Mouse (Mus musculus) CH12.LX (cell line): ENCODE measurements around the gene Sec31a. TPM values are rescaled to one million over a fixed set of nuclear protein-coding genes. Genes with fewer than 3 reads are reported as not detected.

ENCODE experiments used
- DNase-seq: peaks from one replicate; pipeline ENCODE4 v3.0.0-alpha.2; 2013; ENCODE audit errors: extremely low read depth
- H3K27ac ChIP-seq: 2 replicates; pipeline ENCODE4 v1.5.1; 2012; ENCODE audit warnings: low read depth, mild to moderate bottlenecking, control low read depth, moderate library complexity; ENCODE audit not compliant: insufficient read depth
- H3K27me3 ChIP-seq: replicated peaks from 2 replicates; pipeline ENCODE3; 2012; ENCODE audit warnings: inconsistent platforms
- H3K36me3 ChIP-seq, 2 experiments: replicated peaks in 1 of 2; 2 replicates each; pipeline versions ENCODE3 to v1.6.1; 2012; ENCODE audit warnings: inconsistent platforms in 1 of 2, low read length in 1 of 2, mild to moderate bottlenecking in 1 of 2, mixed read lengths in 1 of 2, moderate library complexity in 1 of 2; ENCODE audit not compliant: control insufficient read depth in 1 of 2, insufficient read depth in 1 of 2
- H3K4me1 ChIP-seq, 2 experiments: 2 replicates each; pipeline ENCODE4 v1.6.1; 2012; ENCODE audit warnings: inconsistent platforms in 1 of 2, moderate library complexity in 1 of 2; ENCODE audit not compliant: insufficient read depth in 2 of 2, control insufficient read depth in 1 of 2
- H3K4me2 ChIP-seq: 2 replicates; pipeline ENCODE4 v1.6.1; 2012; ENCODE audit warnings: low read depth, mild to moderate bottlenecking, control low read depth; ENCODE audit not compliant: poor library complexity, insufficient read depth, severe bottlenecking
- H3K4me3 ChIP-seq, 3 experiments: fragments of 150-350 bp in 1 of 3; sonication (generic) in 1 of 3; replicated peaks in 1 of 3; 2 replicates each; pipeline versions ENCODE3 to v1.5.1; 2011 to 2012; ENCODE audit warnings: low read depth in 2 of 3, low read length in 2 of 3, mild to moderate bottlenecking in 2 of 3, moderate library complexity in 2 of 3, control low read depth in 1 of 3, improper control_type of control experiment in 1 of 3, inconsistent platforms in 1 of 3, mixed read lengths in 1 of 3; ENCODE audit not compliant: poor library complexity in 1 of 3
- H3K79me2 ChIP-seq: replicated peaks from 2 replicates; pipeline ENCODE4 v1.6.1; 2012; ENCODE audit warnings: mild to moderate bottlenecking, moderate library complexity; ENCODE audit not compliant: control insufficient read depth, poor library complexity, insufficient read depth, severe bottlenecking; ENCODE audit errors: extremely low read depth
- H3K9ac ChIP-seq: 2 replicates; pipeline ENCODE4 v1.6.1; 2012; ENCODE audit warnings: low read depth, mild to moderate bottlenecking, control low read depth, moderate library complexity; ENCODE audit not compliant: insufficient read depth
- H3K9me3 ChIP-seq: replicated peaks from 2 replicates; pipeline ENCODE3; 2012; ENCODE audit warnings: low read length, inconsistent platforms, mixed read lengths
- BHLHE40 ChIP-seq: IDR thresholded peaks from 2 replicates; pipeline ENCODE4 v1.6.1; 2011; ENCODE audit warnings: mild to moderate bottlenecking, low read depth, low read length, improper control_type of control experiment
- CHD1 ChIP-seq: IDR thresholded peaks from 2 replicates; pipeline ENCODE4 v1.6.1; 2012; ENCODE audit warnings: low read depth, low read length, improper control_type of control experiment, inconsistent platforms
- E2F4 ChIP-seq: IDR thresholded peaks from 2 replicates; pipeline ENCODE4 v1.6.1; 2011; ENCODE audit warnings: low read depth, low read length, improper control_type of control experiment; ENCODE audit not compliant: insufficient replicate concordance
- ELF1 ChIP-seq: IDR thresholded peaks from 2 replicates; pipeline ENCODE4 v1.6.1; 2014; ENCODE audit warnings: low read depth, mild to moderate bottlenecking, inconsistent platforms, low read length, improper control_type of control experiment
- ETS1 ChIP-seq: conservative IDR thresholded peaks from 2 replicates; pipeline ENCODE4 v1.6.1; 2012; ENCODE audit warnings: low read depth, mild to moderate bottlenecking, inconsistent platforms, low read length, improper control_type of control experiment, moderate library complexity
- JUN ChIP-seq: IDR thresholded peaks from 2 replicates; pipeline ENCODE4 v1.6.1; 2011; ENCODE audit warnings: low read depth, mild to moderate bottlenecking, low read length, improper control_type of control experiment, moderate library complexity; ENCODE audit not compliant: insufficient read depth
- MAFK ChIP-seq: IDR thresholded peaks from 2 replicates; pipeline ENCODE4 v1.6.1; 2011; ENCODE audit warnings: low read length, improper control_type of control experiment; ENCODE audit not compliant: insufficient replicate concordance
- MAX ChIP-seq: IDR thresholded peaks from 2 replicates; pipeline ENCODE4 v1.6.1; 2011; ENCODE audit warnings: low read length, improper control_type of control experiment
- MEF2A ChIP-seq: IDR thresholded peaks from 2 replicates; pipeline ENCODE4 v1.6.1; 2014; ENCODE audit warnings: low read depth, mild to moderate bottlenecking, inconsistent platforms, low read length, improper control_type of control experiment, borderline replicate concordance
- MXI1 ChIP-seq: IDR thresholded peaks from 2 replicates; pipeline ENCODE4 v1.6.1; 2011; ENCODE audit warnings: mild to moderate bottlenecking, low read depth, low read length, improper control_type of control experiment
- NRF1 ChIP-seq: IDR thresholded peaks from 2 replicates; pipeline ENCODE4 v1.6.1; 2014; ENCODE audit warnings: low read depth, mild to moderate bottlenecking, inconsistent platforms, low read length, improper control_type of control experiment, moderate library complexity
- POLR2A ChIP-seq: IDR thresholded peaks from 2 replicates; pipeline ENCODE4 v1.6.1; 2011; ENCODE audit warnings: low read depth, mild to moderate bottlenecking, improper control_type of control experiment, low read length
- SIN3A ChIP-seq: IDR thresholded peaks from 2 replicates; pipeline ENCODE4 v1.6.1; 2012; ENCODE audit warnings: low read length, improper control_type of control experiment, inconsistent platforms
- TBP ChIP-seq: conservative IDR thresholded peaks from 2 replicates; pipeline ENCODE4 v1.6.1; 2011; ENCODE audit warnings: low read depth, low read length, improper control_type of control experiment
- USF1 ChIP-seq: IDR thresholded peaks from 2 replicates; pipeline ENCODE4 v1.6.1; 2014; ENCODE audit warnings: low read depth, mild to moderate bottlenecking, inconsistent platforms, low read length, improper control_type of control experiment
- ZKSCAN1 ChIP-seq: IDR thresholded peaks from 2 replicates; pipeline ENCODE4 v1.6.1; 2012; ENCODE audit warnings: low read depth, inconsistent platforms, low read length, improper control_type of control experiment, borderline replicate concordance
- ZMIZ1 ChIP-seq: IDR thresholded peaks from 2 replicates; pipeline ENCODE4 v1.6.1; 2012; ENCODE audit warnings: low read depth, mild to moderate bottlenecking, inconsistent platforms, low read length, improper control_type of control experiment
- dilution Hi-C: fragments of 300-500 bp; cut with MboI; formaldehyde crosslinking; loops from 2 replicates; pipeline ENCODE4 v1.14.3; 2020; ENCODE audit warnings: low sequenced_read_pairs; ENCODE audit not compliant: extremely low pct_unique_long_range_greater_than_20kb, extremely low pct_ligation_motif_present
- in situ Hi-C: fragments of 300-500 bp; cut with MboI; formaldehyde crosslinking; loops from 3 replicates; pipeline ENCODE4 v1.14.3; 2019; ENCODE audit warnings: low sequenced_read_pairs, low pct_ligation_motif_present, low pct_unique_long_range_greater_than_20kb, mixed read lengths
- polyA plus RNA-seq: library from polyadenylated mRNA; unstranded; fragments of >175 nt; gene quantifications from 2 replicates; pipeline ENCODE4 v1.2.1, GENCODE M21; 2012; ENCODE audit warnings: low read depth; ENCODE audit not compliant: insufficient read length
- total RNA-seq, 2 experiments: library from RNA; depleted of rRNA; stranded (reverse); fragments of 300-350 nt in 1 of 2; fragments of >200 nt in 1 of 2; gene quantifications; 2 replicates each; pipeline ENCODE4 v1.2.3; 2012 to 2014

The Sec31a gene
- total and polyA plus RNA-seq, 3 experiments: 48.5 to 161 (median 52.2) TPM

- in situ Hi-C loops: loop anchor here (25.0 kb wide), 2 partner anchors 228 to 378 kb away; no protein-coding TSS in a partner anchor
- no peak for DNase-seq
- Histone ChIP-seq H3K4me2 (no peak overlapping the region), H3K36me3 (no peaks in the 10 kb centered on the region), H3K4me3 (no peak overlapping the region), H3K79me2 (no peaks in the 10 kb centered on the region), H3K27ac (no peak overlapping the region), H3K9ac (no peak overlapping the region), H3K27me3 (no peaks in the 10 kb centered on the region), H3K9me3 (peaks cover 4% of the 10 kb centered on the region), H3K4me1 (peaks cover 2 to 6% of the 10 kb centered on the region in 2 experiments; a peak in 3 of 4 replicates)
- TF ChIP-seq TBP (no peak), MAFK (no peak), BHLHE40 (no peak), POLR2A (no peak), ZKSCAN1 (no peak), ELF1 (no peak), MXI1 (no peak), ZMIZ1 (no peak), MEF2A (no peak), E2F4 (no peak), ETS1 (no peak), JUN (no peak), NRF1 (no peak), CHD1 (no peak), MAX (no peak), USF1 (no peak)
- dilution Hi-C loops: no loop called here
Measured at GRCm38 (mm10) chr5:100315646-100316045, 100.4 kb downstream of the Sec31a start.

DNA sequence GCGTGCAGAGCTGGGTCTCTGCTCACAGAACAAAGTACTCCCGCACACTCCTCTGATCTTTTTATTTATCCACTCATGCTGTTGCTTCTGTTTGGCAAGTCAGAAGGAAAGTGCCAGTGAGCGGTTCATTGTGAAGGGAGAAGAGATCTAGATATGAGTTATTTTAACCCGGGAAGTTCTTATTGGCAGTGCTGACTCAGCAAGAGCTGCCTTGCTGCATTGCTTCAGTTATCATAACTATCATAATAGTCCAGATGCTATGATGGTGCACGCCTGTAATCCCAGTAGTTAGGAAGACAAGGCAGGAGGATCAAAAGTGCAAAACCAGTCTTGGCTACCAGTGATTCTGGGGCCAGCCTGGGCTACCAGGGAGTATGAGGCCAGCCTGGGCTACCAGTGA is 103.6 kb downstream of the Sec31a start:
- TF ChIP-seq MAFK (peak; percentile 90), SIN3A (no peak)
- Histone ChIP-seq H3K4me3 (no peak overlapping the region), H3K79me2 (no peaks in the 10 kb centered on the region), H3K4me2 (no peak overlapping the region), H3K9ac (no peak overlapping the region), H3K36me3 (peaks cover 0 to 19% of the 10 kb centered on the region in 2 experiments), H3K27me3 (no peaks in the 10 kb centered on the region), H3K9me3 (peaks cover 4% of the 10 kb centered on the region), H3K27ac (no peak overlapping the region), H3K4me1 (peaks cover 5 to 12% of the 10 kb centered on the region in 2 experiments; a peak in 3 of 4 replicates)
- dilution Hi-C loops: no loop called here
- no peak for DNase-seq
- in situ Hi-C loops: loop anchor here (25.0 kb wide), 2 partner anchors 225 to 375 kb away; no protein-coding TSS in a partner anchor

Other genes starting within 250 kb of the Sec31a start
- 12.8 and 12.9 TPM in 2 replicates for gene Lin54, start 84.4 kb upstream of the Sec31a start, total RNA-seq (2012; rRNA removed)
- gene Lin54, start 84.4 kb upstream of the Sec31a start, total RNA-seq (2014; rRNA removed): 14.1 and 15.2 TPM in 2 replicates
- 11.8 and 14.1 TPM in 2 replicates for gene Lin54, start 84.4 kb upstream of the Sec31a start, polyA plus RNA-seq
- 122 and 149 TPM in 2 replicates for gene Cops4, start 102.1 kb upstream of the Sec31a start, total RNA-seq (2012; rRNA removed)
- gene Cops4, start 102.1 kb upstream of the Sec31a start, total RNA-seq (2014; rRNA removed): 264 and 298 TPM in 2 replicates
- gene Cops4, start 102.1 kb upstream of the Sec31a start, polyA plus RNA-seq: 133 and 134 TPM in 2 replicates
- gene Plac8, start 156.0 kb upstream of the Sec31a start, total RNA-seq (2012; rRNA removed): 64.3 and 99.9 TPM in 2 replicates
- gene Plac8, start 156.0 kb upstream of the Sec31a start, total RNA-seq (2014; rRNA removed): 235 and 258 TPM in 2 replicates
- 151 and 161 TPM in 2 replicates for gene Plac8, start 156.0 kb upstream of the Sec31a start, polyA plus RNA-seq